Mouse (Mus musculus) layer of hippocampus, adult 9-10 months (tissue): ENCODE data around the gene Slc39a11.

Experiments
- DNase-seq: peaks from one replicate; pipeline ENCODE4 v3.0.0; 2022; ENCODE audit warnings: low spot score

Slc39a11 gene

DNA sequence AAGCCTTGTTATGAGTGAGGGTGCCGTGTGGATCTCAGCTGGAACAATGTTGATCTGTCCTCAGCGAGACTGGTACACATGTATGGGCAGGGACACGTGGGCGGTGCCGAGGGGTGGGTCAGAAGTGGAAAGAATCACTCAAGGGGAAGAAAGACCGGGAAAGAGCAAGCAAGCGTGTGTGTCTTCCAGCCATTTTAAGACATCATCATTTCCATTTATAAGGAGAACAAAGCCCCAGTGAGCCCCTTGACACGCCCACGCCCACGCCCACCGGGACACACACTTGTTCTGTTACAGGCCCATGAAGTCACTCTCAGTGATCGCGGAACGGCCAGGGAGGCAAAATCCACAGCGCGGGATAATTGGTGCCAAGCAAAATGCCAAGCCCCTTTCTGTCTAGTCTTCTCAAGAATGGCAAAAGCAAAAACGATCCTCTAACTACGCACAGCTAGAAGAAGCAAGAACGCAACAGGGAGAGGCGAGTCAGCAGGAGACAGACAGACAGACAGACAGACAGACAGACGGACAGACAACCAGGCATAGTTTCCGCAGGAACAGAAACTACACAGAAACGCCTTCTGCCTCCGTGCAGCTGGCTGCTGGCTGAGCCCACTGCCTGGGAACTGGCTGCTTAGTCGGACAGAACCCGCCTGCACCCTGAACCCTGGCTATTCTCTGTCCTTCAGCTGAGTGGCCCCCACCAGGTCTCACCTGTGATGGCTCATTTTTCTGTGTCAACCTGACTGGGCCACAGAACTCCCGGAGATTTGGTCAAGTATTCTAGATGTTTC, 364.7 kb downstream of the Slc39a11 start:
- no peak for DNase-seq

DNA sequence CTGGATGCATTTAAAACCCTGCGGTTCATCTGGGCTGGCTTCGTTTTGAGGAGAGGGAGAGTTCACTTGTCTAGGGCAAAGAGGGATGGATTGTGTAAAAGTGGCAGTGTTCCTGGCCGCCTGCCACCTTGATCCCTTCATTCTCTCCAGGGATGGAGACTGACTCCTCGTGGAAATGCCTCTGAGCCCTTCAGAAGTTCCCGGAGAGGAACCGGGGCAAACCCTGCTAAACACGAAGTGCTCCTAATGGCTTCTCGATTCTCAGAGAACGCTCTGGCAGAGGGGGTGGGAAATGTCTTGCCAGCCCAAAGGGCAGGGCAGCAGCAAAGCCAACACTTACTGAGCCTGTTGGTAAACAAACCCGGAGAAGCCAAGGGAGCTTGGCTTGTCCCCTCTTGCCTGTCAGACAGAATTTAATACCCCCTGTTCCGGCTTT, 366.5 kb downstream of the Slc39a11 start:
- DNase-seq: no peak

DNA sequence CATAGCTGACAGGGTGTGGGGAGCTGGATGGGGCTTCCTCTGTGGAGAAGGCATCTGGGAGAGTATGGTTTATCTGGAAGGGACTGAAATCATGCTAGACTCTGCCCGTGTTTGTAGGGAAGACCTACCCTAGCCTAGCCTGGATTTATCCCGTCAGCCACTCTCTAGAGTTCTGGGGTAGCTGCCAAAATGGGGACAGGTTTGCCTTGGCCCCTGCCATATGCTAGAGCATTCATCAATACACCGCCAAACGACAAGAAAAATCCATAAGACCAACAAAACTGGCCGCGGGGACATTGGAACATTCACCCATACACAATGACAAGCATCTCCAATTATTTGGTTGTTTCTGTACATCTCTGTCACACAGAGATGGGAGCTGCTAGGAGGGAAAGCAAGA, 371.6 kb downstream of the Slc39a11 start:
- no peak for DNase-seq

DNA sequence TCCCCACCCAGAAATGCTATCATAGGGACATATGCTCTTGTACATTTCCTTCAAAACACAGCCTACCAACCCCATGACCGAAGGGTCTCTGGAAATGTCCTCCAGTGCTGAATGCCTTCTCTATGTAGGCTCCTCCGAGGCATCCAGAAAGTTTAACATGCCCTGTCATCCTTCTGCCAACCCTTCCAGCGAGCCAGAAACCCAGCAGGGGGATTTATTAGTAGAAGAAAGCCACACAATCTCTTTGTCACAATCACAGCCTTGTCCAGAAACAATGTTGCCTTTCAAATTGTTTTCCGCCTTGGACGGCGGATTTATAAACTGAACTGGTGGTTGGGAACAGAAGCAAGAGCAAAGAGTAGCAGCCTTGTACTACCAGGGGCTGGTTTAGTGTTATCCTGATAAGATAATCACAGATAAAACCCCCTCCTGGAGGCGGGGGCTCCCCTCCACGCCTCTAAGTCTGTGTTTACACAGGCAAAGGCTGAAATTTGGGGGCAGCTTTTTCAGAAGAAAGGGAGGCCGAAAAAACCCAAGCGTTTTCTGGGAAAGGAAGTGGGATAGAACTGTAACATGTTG, 372.8 kb downstream of the Slc39a11 start:
- no peak for DNase-seq

DNA sequence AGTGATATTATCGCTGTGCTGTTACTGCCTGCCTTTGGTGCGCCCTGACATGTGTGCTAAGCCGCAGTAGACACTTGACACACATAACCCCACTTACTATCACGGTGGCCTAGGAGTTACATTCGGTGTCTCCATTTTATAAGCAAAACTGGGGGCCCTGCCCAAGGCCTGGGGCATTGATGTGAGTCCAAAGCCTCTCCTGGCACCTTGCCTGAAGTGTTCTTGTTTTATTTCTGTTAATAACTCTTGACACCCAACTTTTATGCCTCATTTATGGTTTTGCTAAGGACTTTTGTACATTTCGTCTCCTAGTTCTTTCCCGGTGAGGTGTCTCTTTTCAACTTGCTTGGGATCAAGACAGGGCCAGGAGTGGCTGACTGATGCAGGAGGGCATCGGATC, 373.4 kb downstream of the Slc39a11 start:
- no peak for DNase-seq

DNA sequence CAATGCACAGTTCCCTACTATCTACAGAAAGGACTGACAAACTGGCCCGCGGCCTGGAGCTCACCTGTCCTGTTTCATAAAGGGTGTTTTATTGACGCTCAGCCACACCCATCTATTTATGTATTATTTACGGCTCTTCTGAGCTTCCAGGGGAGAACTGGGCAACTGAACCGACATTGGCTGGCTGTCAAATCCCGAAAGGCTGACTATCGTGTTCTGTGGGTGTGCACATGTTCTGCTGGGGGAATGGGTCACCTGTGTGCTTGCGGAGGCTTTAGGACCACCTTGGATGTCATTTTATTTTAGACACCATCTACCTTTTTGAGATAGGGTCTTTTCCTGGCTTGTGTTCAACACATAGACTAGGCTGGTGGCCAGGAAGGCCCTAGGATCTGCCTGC, 375.8 kb downstream of the Slc39a11 start:
- DNase-seq: no peak

DNA sequence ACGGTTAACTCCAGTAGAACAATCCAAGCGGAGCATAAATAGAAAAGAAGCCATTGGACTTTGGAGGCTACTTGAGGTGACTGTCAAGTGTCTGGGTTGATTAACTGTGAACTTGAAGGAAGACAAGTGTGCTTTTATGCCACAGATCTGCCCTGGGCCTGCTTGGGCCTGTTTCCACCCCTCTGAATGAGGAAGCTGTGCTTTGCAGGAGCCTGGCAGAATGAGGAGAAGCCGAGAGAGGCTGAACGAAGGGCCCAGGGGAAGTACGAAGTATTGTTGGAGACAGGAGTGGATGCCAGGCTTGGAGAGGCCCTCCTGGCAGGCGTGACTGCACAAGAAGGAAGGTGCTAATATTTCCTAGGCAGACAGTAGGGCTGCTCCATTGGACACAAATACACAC, 378.0 kb downstream of the Slc39a11 start:
- DNase-seq: no peak

DNA sequence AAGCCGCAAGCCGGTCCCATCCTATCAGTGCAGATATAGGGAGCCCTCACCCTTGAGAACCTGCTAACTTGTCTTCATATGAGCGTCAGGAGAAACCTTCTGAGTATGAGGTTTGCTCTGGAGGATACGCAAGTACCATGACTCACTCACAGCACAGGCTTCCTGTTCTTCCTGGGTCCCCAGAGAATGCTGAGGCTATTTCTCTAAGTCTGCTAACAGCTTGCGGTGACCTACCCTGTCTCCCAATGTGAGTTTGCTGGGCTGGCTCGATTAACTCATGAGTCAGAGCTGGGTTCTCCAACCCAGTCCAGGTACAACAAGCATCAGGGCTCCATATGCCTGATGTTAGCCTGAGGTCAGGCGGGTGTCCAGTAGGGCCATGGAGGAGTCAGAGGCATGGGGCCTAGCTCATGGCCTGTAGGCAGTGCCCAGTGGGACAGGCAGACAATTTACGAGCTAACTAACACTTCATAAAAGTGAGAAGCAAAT, 381.0 kb downstream of the Slc39a11 start:
- no peak for DNase-seq

DNA sequence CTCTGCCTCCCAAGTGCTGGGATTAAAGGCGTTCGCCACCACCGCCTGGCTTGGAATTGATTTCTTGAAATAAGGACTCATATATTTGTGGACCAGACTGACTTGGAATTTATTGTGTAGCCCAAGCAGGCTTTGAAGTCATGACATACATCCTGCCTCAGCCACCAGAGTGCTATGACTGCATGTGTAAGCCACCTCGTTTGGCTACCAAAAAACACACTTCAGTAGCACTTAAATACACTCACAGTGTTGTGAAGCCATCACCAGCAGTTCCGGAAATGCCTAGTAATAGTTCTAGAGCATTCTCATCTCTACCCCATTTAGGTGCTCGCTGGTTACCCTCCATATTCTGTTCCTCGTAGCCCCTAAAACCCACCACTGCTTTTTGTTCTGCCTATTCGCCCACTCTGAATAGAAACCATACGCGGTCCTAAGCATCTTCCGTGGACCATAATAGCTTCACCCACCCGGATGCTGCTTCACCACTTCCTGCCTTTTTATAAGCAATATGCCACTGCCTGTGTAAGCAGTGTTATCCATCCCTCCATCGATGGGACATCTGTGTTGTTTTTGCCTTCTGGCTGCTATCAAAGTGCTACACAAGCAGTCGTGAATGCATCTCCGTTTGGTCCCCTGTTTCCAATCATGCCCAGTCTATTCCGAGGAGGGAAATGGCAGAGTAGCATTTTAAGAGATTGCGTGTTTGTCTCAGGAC, 382.2 kb downstream of the Slc39a11 start:
- DNase-seq: no peak

DNA sequence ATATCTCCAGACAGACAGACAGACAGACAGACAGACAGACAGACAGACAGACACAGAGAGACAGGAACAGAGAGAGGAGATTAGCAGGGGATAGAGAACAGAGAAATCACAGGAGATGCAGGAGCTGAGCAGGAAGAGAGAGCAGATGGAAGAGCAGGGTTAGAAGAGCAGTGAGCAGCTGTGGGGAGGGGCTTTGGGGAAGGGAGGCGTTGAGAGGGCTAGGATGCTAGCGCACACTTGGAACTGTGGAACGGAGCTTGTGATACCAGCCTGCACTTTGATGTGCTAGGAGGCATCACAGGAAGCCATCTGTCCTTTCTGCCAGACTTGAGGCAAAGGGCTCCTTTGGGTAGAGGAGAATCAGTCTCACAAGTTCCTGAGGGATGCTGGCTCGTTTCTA, 383.2 kb downstream of the Slc39a11 start:
- DNase-seq: no peak

DNA sequence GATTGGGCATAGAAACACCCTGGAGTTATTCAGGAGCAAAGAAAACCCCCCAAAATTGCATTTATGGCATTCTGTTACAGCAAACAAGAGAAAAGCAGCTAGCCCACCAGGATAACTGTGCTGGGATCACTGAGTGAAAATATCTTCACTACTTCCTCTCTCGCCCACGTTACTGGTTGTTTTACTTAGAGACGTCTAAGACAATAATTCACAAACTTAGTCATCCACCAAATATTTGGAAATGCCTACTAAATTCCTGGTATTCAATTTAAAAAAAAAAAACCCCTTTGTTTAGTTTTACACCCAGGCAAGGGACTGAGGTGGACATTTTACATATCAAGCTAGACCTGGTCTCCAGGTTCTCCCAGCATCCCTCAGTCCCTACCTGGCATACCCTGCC, 384.3 kb downstream of the Slc39a11 start:
- no peak for DNase-seq

DNA sequence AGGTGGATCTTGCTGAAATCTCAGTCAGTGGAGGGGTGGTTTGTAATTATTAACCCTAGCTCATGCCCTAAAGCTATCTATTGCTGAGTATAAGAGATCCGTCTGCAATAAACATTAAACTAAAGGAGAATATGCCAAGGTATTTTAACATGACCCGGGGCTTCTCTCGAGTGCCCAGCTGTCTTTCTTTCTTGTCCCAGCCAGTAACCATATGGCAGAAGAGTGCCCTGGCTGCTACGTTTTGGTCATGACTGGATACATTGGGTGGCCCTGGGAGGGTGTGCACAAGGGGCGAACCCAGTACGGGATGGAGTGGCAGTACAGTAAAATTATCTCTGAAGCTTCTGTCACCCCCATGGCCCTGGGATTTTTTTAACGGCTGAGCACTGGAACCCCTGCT, 385.9 kb downstream of the Slc39a11 start:
- no peak for DNase-seq

DNA sequence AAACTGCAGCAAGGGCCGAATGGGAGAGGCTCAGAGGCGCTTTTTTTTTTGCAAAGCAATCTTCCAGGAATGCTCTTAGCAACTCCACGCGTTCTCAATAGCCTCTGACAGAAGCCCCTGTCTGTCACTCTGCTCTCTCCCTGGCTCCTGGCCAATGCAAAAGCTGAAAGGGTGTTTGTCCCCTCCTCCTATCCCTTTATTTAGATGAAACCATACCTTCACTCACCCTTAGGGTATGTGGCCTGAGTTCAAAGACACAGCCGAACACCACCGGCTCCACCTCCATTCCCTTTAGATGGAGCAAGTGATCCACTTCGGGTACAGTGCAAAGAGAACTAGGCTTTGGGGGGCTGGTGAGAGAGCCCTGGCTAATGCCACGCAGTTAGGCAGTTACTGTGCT, 387.8 kb downstream of the Slc39a11 start:
- no peak for DNase-seq

DNA sequence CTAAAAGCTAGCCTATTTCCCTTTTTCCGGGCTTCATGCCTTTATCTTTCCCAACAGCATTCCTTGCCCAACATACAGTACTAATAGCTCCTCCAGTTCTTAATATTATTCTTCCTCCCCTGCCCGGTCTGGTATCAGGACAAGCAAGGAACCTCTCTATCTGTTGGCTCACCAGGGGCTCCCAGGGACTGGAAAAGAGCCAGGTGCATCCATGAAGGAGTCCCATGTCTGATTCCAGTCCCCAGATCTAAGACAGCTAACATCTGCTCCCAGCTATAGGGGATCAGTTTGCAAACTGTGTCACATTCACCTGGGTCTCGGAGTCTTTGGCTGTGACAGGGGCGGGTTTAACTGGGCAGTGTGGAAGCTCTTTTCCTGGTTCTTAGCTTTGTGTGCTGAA, 388.5 kb downstream of the Slc39a11 start:
- DNase-seq: no peak

DNA sequence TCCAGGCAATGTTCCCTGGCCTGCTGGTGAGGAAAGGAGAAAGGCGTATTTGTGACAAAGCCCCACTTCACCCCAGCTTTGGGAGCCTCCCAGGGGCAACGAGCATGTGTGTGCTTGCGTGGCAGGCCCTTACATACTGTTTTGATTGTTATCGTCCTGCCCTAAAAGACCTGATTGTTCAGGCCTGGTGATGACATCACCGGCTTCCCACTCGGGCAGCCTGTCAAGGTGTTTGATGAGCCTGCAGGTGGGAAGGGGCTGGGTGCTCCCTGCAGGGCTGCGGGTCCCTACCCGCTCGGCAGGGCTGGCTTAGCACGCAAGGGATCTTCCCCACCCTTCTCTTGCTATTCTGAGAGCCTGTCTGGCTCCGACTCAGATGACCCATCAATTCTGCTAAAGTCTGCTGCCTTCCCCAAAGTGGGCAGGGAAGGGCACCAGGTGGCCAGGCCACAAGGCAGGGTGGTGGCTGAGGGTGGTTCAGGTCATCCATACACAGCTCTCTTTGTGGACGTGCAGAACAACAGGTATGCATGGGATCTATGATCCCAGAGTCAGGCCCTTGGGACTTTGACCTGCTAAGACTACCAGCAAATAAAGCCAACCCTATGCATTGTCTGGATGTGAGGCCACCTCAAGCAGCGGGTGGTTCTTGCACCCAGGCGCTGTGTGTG, 390.0 kb downstream of the Slc39a11 start:
- DNase-seq: no peak

DNA sequence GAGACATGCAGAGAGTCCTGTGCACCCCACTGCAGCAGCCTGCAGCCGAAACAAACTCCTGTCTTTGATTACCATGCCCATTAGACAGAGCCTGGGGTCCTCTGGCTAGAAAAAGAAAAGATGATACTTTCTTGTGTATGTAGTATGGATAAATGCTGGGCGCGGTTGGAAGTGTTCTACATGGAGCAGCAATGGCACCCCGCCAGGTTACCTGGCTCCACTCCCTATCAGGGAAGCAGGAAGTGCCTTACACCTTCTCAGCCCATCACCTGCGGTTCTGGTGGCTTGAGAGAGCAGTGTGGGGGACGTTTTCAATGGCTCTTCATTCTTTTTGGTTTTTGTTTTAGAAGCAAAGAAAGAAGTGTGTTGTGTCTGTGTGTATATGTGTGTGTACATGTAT, 391.9 kb downstream of the Slc39a11 start:
- DNase-seq: no peak

DNA sequence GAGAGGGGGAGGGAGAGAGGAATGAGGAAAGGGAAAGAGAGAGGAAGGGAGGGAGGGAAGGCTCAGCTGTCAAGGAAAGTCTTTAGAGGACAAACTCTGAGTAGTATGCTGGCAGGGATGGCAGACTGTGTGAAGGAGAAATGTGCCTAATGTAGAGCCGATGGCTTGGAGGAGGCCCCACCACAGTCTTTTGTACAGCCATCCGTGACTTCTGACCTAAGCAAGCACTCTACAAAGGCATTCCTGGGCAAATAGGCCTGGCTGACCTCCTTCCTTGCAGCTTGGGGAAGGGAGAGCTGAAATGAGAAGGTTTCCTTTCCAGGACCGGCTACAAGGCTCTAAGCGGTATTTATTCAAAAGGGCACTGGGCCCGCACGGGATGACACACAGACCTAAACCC, 395.2 kb downstream of the Slc39a11 start:
- no peak for DNase-seq

DNA sequence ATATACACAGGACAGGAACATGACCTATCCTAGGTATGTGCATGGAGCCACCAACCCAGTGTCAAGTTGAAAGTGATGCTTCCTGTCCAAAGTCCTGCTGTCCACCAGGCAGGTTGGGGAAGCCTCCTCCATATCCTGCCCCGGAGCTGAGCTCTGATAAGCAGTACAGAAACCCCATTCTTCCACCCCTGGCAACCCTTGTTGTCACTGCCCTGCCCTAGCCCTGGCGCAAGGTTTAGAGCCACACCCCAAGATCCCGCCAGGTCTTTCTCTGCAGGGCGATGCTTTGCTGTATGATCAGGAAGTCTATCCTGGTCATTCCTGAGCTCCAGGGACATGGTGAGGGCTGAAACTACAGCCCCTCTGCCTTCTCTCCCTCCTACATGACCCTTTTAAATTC, 396.7 kb downstream of the Slc39a11 start:
- no peak for DNase-seq

DNA sequence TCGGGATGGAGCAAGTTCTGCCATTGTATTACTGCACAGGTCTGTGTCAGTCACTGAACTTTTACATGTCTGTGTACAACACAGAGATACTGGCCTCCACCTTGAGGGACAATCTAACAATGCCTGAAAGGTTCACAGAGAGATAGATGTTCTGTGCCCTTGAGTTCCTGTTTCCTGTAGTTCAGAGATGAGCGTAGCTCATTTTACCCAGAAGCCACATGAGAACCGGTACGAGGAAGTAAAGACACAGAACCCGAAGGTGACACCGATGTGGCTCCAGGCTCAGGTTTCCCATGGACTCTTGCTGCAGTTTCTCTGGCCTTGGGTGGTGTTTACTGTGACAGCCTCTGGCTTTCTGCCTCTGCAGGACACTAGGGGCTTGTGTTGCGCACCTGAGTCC, 398.7 kb downstream of the Slc39a11 start:
- no peak for DNase-seq

DNA sequence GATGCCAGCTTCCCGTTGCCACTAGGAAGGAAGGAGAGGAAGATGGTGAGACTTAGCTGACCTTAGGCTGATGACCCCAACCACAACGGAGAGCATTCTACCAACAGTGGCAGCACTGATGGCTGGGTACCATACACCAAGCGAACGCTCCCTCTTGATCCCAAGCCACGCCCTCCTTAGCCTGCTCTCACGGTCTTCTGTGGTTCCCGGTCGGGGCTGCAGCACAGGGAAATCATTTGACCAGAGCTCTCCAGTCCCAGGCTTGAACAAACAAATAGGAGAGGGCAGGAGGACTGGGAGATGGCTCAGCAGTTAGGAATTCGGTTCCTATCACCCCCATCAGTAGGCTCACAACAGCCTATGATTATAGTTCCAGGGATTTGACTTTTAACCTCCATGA, 403.4 kb downstream of the Slc39a11 start:
- no peak for DNase-seq

DNA sequence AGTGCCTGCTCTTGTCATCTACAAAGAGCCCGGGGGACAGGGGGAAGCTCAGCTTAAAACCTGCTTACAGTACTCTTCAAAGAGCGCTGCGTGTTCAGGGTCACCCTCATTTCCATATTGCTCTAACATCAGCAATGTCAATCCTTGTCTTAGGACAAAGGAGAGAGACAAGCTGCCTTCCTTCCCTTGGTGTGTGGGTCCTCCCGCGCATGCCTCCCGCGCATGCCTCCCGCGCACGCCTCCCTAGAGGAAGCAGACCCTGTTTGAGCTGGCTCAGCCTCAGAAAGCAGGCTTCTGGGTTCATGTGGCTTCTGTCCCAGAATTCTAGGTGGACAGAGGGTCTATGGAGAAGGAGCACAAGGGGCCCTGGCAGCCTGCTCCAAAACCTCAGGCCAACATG, 404.2 kb downstream of the Slc39a11 start:
- DNase-seq: no peak

DNA sequence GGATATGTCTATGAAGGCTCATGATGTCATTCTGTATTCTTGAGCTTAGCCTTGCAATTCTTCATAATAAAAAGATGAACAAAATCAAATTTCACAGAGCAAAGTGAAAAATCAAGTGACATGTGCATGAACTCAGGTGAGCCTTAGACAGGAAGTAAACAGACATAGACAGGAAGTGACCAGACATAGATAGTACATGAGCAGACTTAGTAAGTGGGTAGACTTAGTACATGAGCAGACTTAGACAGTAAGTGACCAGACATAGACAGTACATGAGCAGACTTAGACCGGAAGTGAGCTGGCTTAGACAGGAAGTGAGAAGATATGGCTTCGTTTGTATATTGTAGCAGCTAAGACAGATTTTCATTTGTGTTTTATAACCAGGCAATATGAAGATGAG, 415.4 kb downstream of the Slc39a11 start:
- DNase-seq: no peak

DNA sequence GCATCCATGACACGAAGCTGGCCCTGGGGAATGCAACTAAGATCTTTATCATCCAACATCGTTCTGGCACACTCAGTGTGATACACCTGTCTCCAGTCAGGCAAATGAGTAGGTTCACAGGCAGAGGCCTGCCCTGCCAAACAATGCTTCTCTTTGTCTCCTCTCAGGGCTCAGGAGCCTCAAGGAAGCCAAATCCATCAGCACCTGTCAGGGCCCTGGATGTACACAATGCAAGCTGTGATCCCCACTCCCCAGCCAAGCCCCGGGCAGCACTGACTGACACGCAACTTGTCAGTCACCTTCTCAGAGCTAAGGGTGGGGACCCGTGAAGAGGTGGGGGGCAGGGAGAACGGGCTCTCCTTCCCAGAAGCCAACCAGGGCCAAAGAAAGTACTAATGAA, 417.8 kb downstream of the Slc39a11 start:
- no peak for DNase-seq
